Mouse (Mus musculus): ENCODE measurements around the gene Cebpz.

Cebpz gene

GRCm38 (mm10) chr17:78936466-78937228 lies at the start of gene Cebpz, which contains the start of gene Ndufaf7:
Cebpz (minus strand) TSS chr17:78937066.
Ndufaf7 (plus strand) TSS chr17:78937136.
- no peak for TF ChIP-seq GATA4 (IDR thresholded peaks at IDR 0.05; ENCODE audit: insufficient replicate concordance, low read length)

GRCm38 (mm10) chr17:78983736-78984135 lies 46.9 kb upstream of the Cebpz start:
- no peak for TF ChIP-seq GATA4 (IDR thresholded peaks at IDR 0.05; ENCODE audit: insufficient replicate concordance, low read length)

GRCm38 (mm10) chr17:78983166-78983565 lies 46.3 kb upstream of the Cebpz start:
- no peak for TF ChIP-seq GATA4 (IDR thresholded peaks at IDR 0.05; ENCODE audit: insufficient replicate concordance, low read length)

GRCm38 (mm10) chr17:78968500-78968899 lies 31.6 kb upstream of the Cebpz start:
- no peak for TF ChIP-seq GATA4 (IDR thresholded peaks at IDR 0.05; ENCODE audit: insufficient replicate concordance, low read length)

- no peak for TF ChIP-seq GATA4 (IDR thresholded peaks at IDR 0.05; ENCODE audit: insufficient replicate concordance, low read length)
Measured at GRCm38 (mm10) chr17:78966092-78966883, 29.4 kb upstream of the Cebpz start.

- no peak for TF ChIP-seq GATA4 (IDR thresholded peaks at IDR 0.05; ENCODE audit: insufficient replicate concordance, low read length)
Measured at GRCm38 (mm10) chr17:78964387-78964786, 27.5 kb upstream of the Cebpz start.

- no peak for TF ChIP-seq GATA4 (IDR thresholded peaks at IDR 0.05; ENCODE audit: insufficient replicate concordance, low read length)
Measured at GRCm38 (mm10) chr17:78959473-78959872, 22.6 kb upstream of the Cebpz start.

- TF ChIP-seq GATA4 (IDR thresholded peaks at IDR 0.05; ENCODE audit: insufficient replicate concordance, low read length), result no peak
Measured at GRCm38 (mm10) chr17:78953240-78953639, 16.4 kb upstream of the Cebpz start.

GRCm38 (mm10) chr17:78952070-78952469 lies 15.2 kb upstream of the Cebpz start:
- TF ChIP-seq GATA4 (IDR thresholded peaks at IDR 0.05; ENCODE audit: insufficient replicate concordance, low read length), result no peak

- no peak for TF ChIP-seq GATA4 (IDR thresholded peaks at IDR 0.05; ENCODE audit: insufficient replicate concordance, low read length)
Measured at GRCm38 (mm10) chr17:78951225-78951624, 14.4 kb upstream of the Cebpz start.

GRCm38 (mm10) chr17:78942579-78942978 lies 5.7 kb upstream of the Cebpz start:
- TF ChIP-seq GATA4 (IDR thresholded peaks at IDR 0.05; ENCODE audit: insufficient replicate concordance, low read length), result no peak

- no peak for TF ChIP-seq GATA4 (IDR thresholded peaks at IDR 0.05; ENCODE audit: insufficient replicate concordance, low read length)
Measured at GRCm38 (mm10) chr17:78938927-78939326, 2.1 kb upstream of the Cebpz start.

- TF ChIP-seq GATA4 (IDR thresholded peaks at IDR 0.05; ENCODE audit: insufficient replicate concordance, low read length), result no peak
Measured at GRCm38 (mm10) chr17:78937229-78937853, 475 bp upstream of the Cebpz start.

- TF ChIP-seq GATA4 (IDR thresholded peaks at IDR 0.05; ENCODE audit: insufficient replicate concordance, low read length), result no peak
Measured at GRCm38 (mm10) chr17:78935857-78936256, 1.0 kb downstream of the Cebpz start.

- no peak for TF ChIP-seq GATA4 (IDR thresholded peaks at IDR 0.05; ENCODE audit: insufficient replicate concordance, low read length)
Measured at GRCm38 (mm10) chr17:78917696-78918095, 19.2 kb downstream of the Cebpz start.

- TF ChIP-seq GATA4 (IDR thresholded peaks at IDR 0.05; ENCODE audit: insufficient replicate concordance, low read length), result no peak
Measured at GRCm38 (mm10) chr17:78916899-78917298, 20.0 kb downstream of the Cebpz start.

Data from liver, adult (tissue).